Mouse (Mus musculus) liver, embryonic 16.5 days (tissue): Measurements from ENCODE around the gene Lhfpl2. TPM values are rescaled to one million over a fixed set of nuclear protein-coding genes. Genes with fewer than 3 reads are reported as not detected.
A peak's percentile ranks its signal among the peaks of the same experiment; 100 is the strongest.

ENCODE experiments used
- ATAC-seq: fragments of 200-750 bp; cut with Nextera tagmentation; 2 replicates; pipeline ENCODE4 v1.8.0; 2017; ENCODE audit warnings: low read depth, mild to moderate bottlenecking, moderate number of reproducible peaks, moderate library complexity
- H3K27ac ChIP-seq: fragments of 300-500 bp; sonication (generic); 2 replicates; pipeline ENCODE4 v1.5.1; 2014; ENCODE audit warnings: mild to moderate bottlenecking, low read length
- H3K27me3 ChIP-seq: fragments of 300-500 bp; sonication (generic); 2 replicates; pipeline ENCODE4 v1.6.1; 2014; ENCODE audit warnings: low read depth, low read length, mixed read lengths; ENCODE audit not compliant: control insufficient read depth, insufficient read depth
- H3K36me3 ChIP-seq: fragments of 300-500 bp; sonication (generic); 2 replicates; pipeline ENCODE4 v1.6.1; 2014; ENCODE audit warnings: mild to moderate bottlenecking; ENCODE audit not compliant: control insufficient read depth, insufficient read depth
- H3K4me1 ChIP-seq: fragments of 300-500 bp; sonication (generic); 2 replicates; pipeline ENCODE4 v1.6.1; 2014; ENCODE audit warnings: low read depth, low read length, mixed read lengths; ENCODE audit not compliant: control insufficient read depth
- H3K4me2 ChIP-seq: fragments of 300-500 bp; sonication (generic); 2 replicates; pipeline ENCODE4 v1.6.1; 2014; ENCODE audit warnings: low read depth, low read length, mixed read lengths
- H3K4me3 ChIP-seq: fragments of 300-500 bp; sonication (generic); 2 replicates; pipeline ENCODE4 v1.5.1; 2014; ENCODE audit warnings: low read depth, mild to moderate bottlenecking, low read length
- H3K9ac ChIP-seq: fragments of 300-500 bp; sonication (generic); 2 replicates; pipeline ENCODE4 v1.6.1; 2014; ENCODE audit warnings: low read depth, low read length
- H3K9me3 ChIP-seq: fragments of 300-500 bp; sonication (generic); replicated peaks from 2 replicates; pipeline ENCODE4 v1.6.1; 2016; ENCODE audit warnings: low read length; ENCODE audit not compliant: control insufficient read depth
- WGBS: fragments of 180-500 bp; shearing (Covaris S2); extraction: QIAGEN DNeasy Blood & Tissue Kit; methylation state at CpG from one replicate; pipeline ENCODE4 v1.1.7; 2014; ENCODE audit not compliant: insufficient replicate concordance; 5-methylcytosine and 5-hydroxymethylcytosine counted together
- polyA plus RNA-seq: library from polyadenylated mRNA; unstranded; fragments of >200 nt; fragmentation: Nextera tagmentation; extraction: Ambion mirVana; gene quantifications from 2 replicates; pipeline ENCODE4 v1.2.1, GENCODE M21; 2015

Lhfpl2 gene
- polyA plus RNA-seq, 1 experiment from 2014 or later = 3.9 TPM

DNA sequence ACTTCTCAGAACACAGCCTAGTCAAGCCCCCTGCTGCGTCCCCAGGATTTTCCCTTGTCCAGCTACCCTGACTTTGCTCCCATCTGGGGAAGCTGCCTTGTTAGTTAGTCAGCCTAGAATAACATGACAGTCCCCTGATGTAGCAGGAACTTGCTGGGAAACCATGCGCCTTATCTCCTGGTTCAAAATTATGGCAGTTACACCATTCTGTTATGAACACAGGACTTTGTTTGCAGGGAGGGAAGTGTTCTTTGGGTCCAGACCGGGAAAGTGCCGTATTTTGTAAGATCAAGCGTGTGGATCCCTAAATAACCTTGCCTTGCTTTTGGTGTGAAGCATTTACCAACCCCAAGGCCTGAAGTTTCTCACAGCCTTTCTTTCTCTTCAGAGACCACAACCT, 114.0 kb downstream of the Lhfpl2 start:
- Histone ChIP-seq H3K27ac (no peak overlapping the region), H3K36me3 (no peaks in the 10 kb centered on the region), H3K9me3 (no peaks in the 10 kb centered on the region), H3K9ac (no peak overlapping the region), H3K4me1 (peaks cover 16% of the 10 kb centered on the region), H3K4me2 (no peak overlapping the region), H3K27me3 (peaks cover 3% of the 10 kb centered on the region; the same call in 1 of the 2 replicates), H3K4me3 (no peak overlapping the region)
- ATAC-seq = no peak
- WGBS = 27% methylated on average over 5 of the region's 5 CpGs

DNA sequence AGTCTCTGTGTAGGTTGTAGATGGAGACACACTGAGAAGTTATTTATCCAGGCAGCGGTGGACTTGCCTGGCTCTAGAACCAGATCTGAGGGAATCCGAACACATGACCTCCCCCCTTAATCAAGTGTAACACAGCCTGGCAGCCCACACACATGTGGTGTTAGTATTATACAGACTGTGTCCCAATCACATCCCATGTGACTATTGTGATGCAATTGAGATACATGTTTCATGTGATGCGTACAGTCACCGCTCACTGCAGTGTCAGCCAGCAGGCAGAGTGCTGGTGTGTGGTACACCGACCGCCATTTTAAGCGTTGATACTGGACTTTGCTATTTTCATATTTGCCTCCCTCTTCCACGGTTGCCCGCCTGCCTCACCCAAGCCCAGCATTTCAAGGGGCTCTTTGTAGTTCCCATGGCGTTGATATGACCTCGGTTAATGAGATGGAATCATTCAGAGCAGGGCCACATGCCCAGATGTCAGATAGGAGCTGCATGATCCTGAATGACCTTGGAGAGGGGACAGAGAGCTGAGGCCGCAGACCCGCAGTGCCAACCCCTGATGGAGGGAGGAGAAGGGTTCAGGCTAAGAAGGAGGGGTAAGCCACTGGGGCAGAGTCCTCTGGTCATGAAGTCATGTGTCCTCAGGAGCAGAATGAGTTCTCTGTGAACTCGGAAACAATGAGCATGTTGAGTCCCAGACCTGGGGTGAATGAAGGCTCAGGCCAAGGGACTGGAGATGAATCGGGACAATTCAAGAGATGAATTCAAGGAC, 115.1 kb downstream of the Lhfpl2 start:
- Histone ChIP-seq H3K9me3 (no peaks in the 10 kb centered on the region), H3K4me3 (no peak overlapping the region), H3K27ac (no peak overlapping the region), H3K36me3 (no peaks in the 10 kb centered on the region), H3K4me1 (peaks cover 16% of the 10 kb centered on the region), H3K27me3 (peaks cover 3% of the 10 kb centered on the region; the same call in 1 of the 2 replicates), H3K4me2 (no peak overlapping the region), H3K9ac (no peak overlapping the region)
- ATAC-seq = no peak
- WGBS = 78% methylated on average over 15 of the region's 15 CpGs

- peak overlapping the region; percentile 91 for H3K4me2 ChIP-seq
- no peaks in the 10 kb centered on the region for H3K9me3 ChIP-seq
- peaks cover 3% of the 10 kb centered on the region; the same call in 1 of the 2 replicates for H3K27me3 ChIP-seq
- H3K4me3 ChIP-seq = peak overlapping the region; percentile 64
- H3K36me3 ChIP-seq = no peaks in the 10 kb centered on the region
- H3K27ac ChIP-seq = no peak overlapping the region
- H3K4me1 ChIP-seq = peaks cover 16% of the 10 kb centered on the region
- peak; percentile 63 for ATAC-seq
- 2% methylated on average over 55 of the region's 55 CpGs for WGBS
- H3K9ac ChIP-seq = peak overlapping the region; percentile 52
These were observed 116.3 kb downstream of the Lhfpl2 start for GRCm38 (mm10) chr13:94173633-94174576.

DNA sequence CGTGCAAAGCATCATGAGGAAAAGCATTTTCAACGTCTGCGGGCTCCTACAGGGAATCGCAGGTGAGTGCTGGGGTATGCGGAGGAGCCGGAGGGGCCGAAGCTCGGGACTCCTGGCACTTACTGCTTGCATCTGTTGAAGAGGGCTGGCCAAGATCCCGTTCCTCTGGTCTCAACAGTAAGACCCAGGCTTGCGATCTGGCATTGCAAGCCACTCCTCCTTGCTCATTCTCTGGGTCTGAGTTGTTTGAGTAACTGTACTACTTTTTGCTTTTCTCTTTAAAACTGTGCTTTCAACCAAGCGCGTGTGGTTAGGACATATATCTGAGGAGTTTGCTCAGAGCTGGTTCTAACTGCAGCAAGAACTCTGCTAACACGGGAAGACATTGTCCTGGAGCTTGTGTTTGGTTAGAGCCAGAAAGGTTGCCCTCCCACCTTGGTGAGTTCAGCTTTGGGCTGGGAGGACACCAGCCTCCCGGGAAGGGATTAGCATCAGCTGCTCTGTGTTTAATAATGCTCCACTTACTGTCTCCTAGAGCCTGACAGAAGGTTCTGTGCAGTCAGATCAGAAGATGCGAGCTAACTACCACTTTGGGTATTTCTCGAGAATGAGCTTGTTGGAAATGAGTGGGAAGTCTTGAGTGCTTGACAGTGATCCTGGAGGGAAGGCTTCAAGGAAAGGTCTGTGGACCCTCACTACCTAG, 117.1 kb downstream of the Lhfpl2 start:
- H3K36me3 ChIP-seq = no peaks in the 10 kb centered on the region
- peaks cover 16% of the 10 kb centered on the region for H3K4me1 ChIP-seq
- H3K27me3 ChIP-seq = peaks cover 3% of the 10 kb centered on the region; the same call in 1 of the 2 replicates
- no peaks in the 10 kb centered on the region for H3K9me3 ChIP-seq
- H3K4me3 ChIP-seq = peak overlapping the region; percentile 64
- 19% methylated on average over 16 of the region's 16 CpGs for WGBS
- H3K9ac ChIP-seq = peak overlapping the region; percentile 52
- ATAC-seq = no peak
- H3K4me2 ChIP-seq = peak overlapping the region; percentile 91
- H3K27ac ChIP-seq = no peak overlapping the region

DNA sequence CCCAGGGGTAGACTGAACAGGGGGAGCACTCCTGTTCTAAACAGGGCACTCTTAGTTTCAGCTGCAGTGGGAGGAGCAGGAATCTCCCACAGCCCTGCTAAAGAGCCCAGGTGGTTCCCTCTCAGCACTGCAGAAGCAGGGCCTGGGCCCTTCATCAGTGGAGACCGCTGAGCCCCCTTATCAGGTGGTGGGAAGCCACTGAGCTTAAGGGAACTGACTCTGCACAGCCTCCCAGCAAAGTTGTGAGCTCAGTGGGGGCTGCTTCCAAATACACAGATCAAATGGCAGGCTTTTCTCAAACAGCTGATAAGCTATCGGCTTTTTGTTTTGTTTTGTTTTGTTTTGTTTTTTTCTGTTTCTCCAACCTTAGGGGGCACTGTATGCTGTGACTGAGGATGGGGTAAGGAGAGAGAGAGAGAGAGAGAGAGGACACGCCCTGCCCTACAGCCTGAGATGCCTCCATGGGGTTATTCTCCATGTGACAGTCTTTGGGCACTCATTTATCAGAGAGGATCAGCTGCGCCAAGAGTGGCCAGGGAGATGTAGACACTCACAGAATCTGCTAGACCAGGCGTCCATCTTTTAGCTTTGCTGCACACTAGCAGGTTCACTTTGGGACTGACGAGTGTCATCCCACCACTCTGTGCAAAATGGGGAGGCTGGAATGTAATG, 117.9 kb downstream of the Lhfpl2 start:
- H3K4me3 ChIP-seq = peak overlapping the region; percentile 64; the same call in 1 of the 2 replicates
- no peak overlapping the region for H3K9ac ChIP-seq
- H3K4me1 ChIP-seq = peaks cover 16% of the 10 kb centered on the region
- peak overlapping the region; percentile 91 for H3K4me2 ChIP-seq
- peaks cover 3% of the 10 kb centered on the region; the same call in 1 of the 2 replicates for H3K27me3 ChIP-seq
- ATAC-seq = peak; percentile 39
- no peaks in the 10 kb centered on the region for H3K36me3 ChIP-seq
- WGBS = 20% methylated on average over 6 of the region's 6 CpGs
- no peaks in the 10 kb centered on the region for H3K9me3 ChIP-seq
- H3K27ac ChIP-seq = no peak overlapping the region

DNA sequence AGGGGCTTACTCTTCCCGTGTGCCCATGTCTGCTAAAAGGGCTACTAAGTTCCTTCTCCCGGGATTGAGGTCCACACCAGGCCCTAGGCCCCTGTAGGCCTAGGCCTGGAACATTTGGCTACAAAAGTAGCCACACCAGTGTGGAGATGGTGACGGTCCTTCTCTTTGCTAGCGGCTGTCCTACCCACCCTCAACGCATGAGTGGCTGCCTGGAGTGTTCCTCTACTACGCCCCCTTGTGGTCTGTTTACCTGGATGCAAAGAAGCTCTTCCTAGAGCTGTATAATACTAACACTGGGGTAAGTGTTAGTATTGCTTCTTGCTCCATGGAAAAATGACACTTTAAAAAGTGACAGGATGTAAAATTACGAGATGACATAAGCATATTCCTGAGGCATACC, 119.6 kb downstream of the Lhfpl2 start:
- H3K36me3 ChIP-seq = no peaks in the 10 kb centered on the region
- H3K27ac ChIP-seq = no peak overlapping the region
- WGBS = 32% methylated on average over 7 of the region's 7 CpGs
- 0 out of 2 replicates have a peak overlapping the region, but pooled peaks have one; percentile 15 for H3K4me2 ChIP-seq
- no peak overlapping the region for H3K9ac ChIP-seq
- no peak for ATAC-seq
- H3K27me3 ChIP-seq = peaks cover 3% of the 10 kb centered on the region; the same call in 1 of the 2 replicates
- 0 out of 2 replicates have a peak overlapping the region, but pooled peaks have one; percentile 10 for H3K4me3 ChIP-seq
- H3K9me3 ChIP-seq = no peaks in the 10 kb centered on the region
- H3K4me1 ChIP-seq = peaks cover 16% of the 10 kb centered on the region

DNA sequence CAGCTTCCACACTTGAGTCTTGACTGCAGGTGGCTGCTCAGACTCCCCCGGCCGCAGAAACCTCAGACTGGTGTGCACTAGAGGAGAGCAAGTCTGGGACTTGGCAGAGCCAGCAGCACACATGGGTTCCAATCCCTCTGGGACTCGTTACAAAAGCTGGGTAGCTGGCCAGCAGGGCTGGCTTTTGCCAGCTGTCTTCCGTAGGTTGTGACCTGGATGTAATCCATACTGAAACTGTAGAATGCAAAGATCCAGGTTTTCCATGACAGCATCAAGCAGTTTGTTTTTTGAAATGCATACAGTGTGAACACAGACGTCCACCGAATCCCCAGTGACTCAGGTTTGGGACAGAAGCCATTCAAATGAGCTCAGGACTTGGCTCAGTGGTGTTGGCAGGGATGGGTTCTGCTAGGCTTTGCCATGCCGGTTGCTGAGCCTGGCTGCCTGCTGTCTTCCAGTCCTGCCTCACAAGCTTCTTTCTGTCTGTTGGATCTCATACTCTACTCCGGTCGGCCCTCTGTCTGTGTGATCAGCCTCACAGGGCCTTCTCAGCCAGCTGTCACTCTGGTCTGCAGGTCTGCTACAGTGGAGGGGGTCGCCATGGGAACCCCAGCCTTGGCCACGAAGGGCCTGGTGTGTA, 120.9 kb downstream of the Lhfpl2 start:
- Histone ChIP-seq H3K4me2 (no peak overlapping the region), H3K4me1 (peaks cover 12% of the 10 kb centered on the region), H3K27me3 (no peaks in the 10 kb centered on the region), H3K27ac (no peak overlapping the region), H3K4me3 (no peak overlapping the region), H3K36me3 (no peaks in the 10 kb centered on the region), H3K9me3 (no peaks in the 10 kb centered on the region), H3K9ac (no peak overlapping the region)
- 69% methylated on average over 11 of the region's 11 CpGs for WGBS
- ATAC-seq = no peak
